Mouse (Mus musculus): ENCODE data around the gene Gm2916. TPM values are rescaled to one million over a fixed set of nuclear protein-coding genes. Genes with fewer than 3 reads are reported as not detected.

Gm2916 gene
- not detected for polyA plus RNA-seq (2017; shearing (Covaris generic))

DNA sequence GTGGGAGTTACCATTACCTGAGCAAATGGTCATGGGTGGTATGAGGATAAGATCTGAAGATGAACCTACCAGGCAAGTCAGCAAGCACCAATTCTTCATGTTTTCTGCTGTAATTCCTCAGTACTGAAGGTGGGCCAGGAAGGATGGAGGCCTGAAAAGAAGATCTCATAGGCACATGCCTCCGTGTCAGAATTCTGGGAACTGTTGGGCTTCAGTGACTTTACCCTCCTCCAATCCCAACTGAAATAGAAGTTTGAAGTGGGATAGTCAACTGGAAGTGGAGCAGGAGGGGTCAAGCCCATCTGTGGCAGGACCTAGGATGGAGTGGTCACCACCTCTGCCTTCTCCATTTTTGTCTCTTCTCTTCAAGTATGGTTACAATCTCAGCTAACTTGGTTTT is at the start of gene Gm2916:
Gm2916 (plus strand) TSS at position 301 of the 400 bp plus-strand sequence.

DNA sequence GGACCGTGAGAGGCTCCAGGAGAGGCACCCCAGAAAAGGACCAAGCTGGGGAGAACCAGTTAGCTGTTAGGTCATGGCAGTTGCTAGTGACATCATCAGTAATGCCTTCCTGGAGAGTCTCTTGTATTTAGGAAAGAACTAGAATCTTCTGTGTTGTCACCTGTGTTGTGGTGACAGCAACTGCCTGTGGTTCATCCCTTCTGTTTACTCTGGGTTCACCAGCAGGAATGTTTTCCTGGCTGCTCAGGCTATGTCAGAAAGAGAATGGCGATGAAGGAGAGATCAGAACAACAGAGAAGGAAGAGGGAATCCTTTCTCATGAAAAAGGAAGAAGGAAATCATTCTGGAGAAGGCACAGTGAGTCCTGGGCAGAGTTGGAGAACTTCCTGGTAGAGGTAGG is 38.0 kb upstream of the Gm2916 start, which contains the start of gene Gm3033:
Gm3033 (plus strand) TSS at position 301 of the 400 bp plus-strand sequence.

DNA sequence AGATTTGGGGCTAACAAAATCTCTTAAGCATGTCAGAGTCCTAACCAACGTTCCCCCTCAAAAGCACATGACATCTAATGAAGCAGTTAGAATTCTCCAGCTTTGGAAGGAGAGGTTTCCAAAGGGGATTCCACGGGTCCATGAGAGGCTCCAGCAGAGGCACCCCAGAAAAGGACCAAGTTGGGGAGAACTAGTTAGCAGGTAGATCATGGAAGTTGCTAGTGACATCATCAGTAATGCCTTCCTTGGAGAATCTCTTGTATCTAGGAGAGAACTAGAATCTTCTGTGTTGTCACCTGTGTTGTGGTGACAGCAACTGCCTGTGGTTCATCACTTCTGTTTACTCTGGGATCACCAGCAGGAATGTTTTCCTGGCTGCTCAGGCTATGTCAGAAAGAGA is 47.5 kb downstream of the Gm2916 start, which contains the start of gene Gm3029:
Gm3029 (plus strand) TSS at position 301 of the 400 bp plus-strand sequence.

DNA sequence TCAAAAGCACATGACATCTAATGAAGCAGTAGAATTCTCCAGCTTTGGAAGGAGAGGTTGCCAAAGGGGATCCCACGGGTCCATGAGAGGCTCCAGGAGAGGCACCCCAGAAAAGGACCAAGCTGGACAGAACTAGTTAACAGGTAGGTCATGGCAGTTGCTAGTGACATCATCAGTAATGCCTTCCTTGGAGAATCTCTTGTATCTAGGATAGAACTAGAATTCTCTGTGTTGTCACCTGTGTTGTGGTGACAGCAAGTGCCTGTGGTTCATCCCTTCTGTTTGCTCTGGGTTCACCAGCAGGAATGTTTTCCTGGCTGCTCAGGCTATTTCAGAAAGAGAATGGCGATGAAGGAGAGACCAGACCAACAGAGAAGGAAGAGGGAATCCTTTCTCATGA is 79.3 kb downstream of the Gm2916 start, which contains the start of gene Gm3095:
Gm3095 (plus strand) TSS at position 301 of the 400 bp plus-strand sequence.

Other genes starting within 250 kb of the Gm2916 start
- gene Gm3012, start 249.7 kb upstream of the Gm2916 start, polyA plus RNA-seq (2017; shearing (Covaris generic)): not detected
- not detected for gene Gm3020, start 232.1 kb upstream of the Gm2916 start, polyA plus RNA-seq (2017; shearing (Covaris generic))
- not detected for gene Gm3043, start 195.4 kb upstream of the Gm2916 start, polyA plus RNA-seq (2017; shearing (Covaris generic))
- gene Gm3002, start 74.1 kb upstream of the Gm2916 start, polyA plus RNA-seq (2017; shearing (Covaris generic)): not detected
- gene Gm3033, start 37.9 kb upstream of the Gm2916 start, polyA plus RNA-seq (2017; shearing (Covaris generic)): not detected
- not detected for gene Gm3029, start 47.6 kb downstream of the Gm2916 start, polyA plus RNA-seq (2017; shearing (Covaris generic))
- not detected for gene Gm3095, start 79.4 kb downstream of the Gm2916 start, polyA plus RNA-seq (2017; shearing (Covaris generic))
- gene Gm3099, start 114.2 kb downstream of the Gm2916 start, polyA plus RNA-seq (2017; shearing (Covaris generic)): not detected
- gene Gm5796, start 139.8 kb downstream of the Gm2916 start, polyA plus RNA-seq (2017; shearing (Covaris generic)): not detected
- gene Gm3115, start 199.9 kb downstream of the Gm2916 start, polyA plus RNA-seq (2017; shearing (Covaris generic)): not detected
- not detected for gene Gm8108, start 226.4 kb downstream of the Gm2916 start, polyA plus RNA-seq (2017; shearing (Covaris generic))